Mouse (Mus musculus) activated CD4-positive, CD25-positive, alpha-beta regulatory T cell, adult 4 months (primary cell): ENCODE data around the gene Gulp1. TPM values are rescaled to one million over a fixed set of nuclear protein-coding genes. Genes with fewer than 3 reads are reported as not detected.

Experiments
- ATAC-seq: one replicate; pipeline ENCODE4 v1.8.0; 2017
- polyA plus RNA-seq, 2 experiments: library from polyadenylated mRNA; unstranded; fragments of 100-300 nt; shearing (Covaris generic); gene quantifications; one replicate each; pipeline ENCODE4 v1.2.1; 2017

Gene Gulp1
- not detected for polyA plus RNA-seq

GRCm38 (mm10) chr1:44551461-44552370 lies at the start of gene Gulp1:
Gene Gulp1 (plus strand): TSS chr1:44551511.
- ATAC-seq = no peak

- no peak for ATAC-seq
Observed at GRCm38 (mm10) chr1:44550261-44550660, 1.1 kb upstream of the Gulp1 start.

GRCm38 (mm10) chr1:44552371-44552841 lies 1.1 kb downstream of the Gulp1 start:
- no peak for ATAC-seq

GRCm38 (mm10) chr1:44553166-44553898 lies 2.0 kb downstream of the Gulp1 start:
- no peak for ATAC-seq

GRCm38 (mm10) chr1:44567431-44567830 lies 16.1 kb downstream of the Gulp1 start:
- no peak for ATAC-seq

GRCm38 (mm10) chr1:44568296-44568695 lies 17.0 kb downstream of the Gulp1 start:
- no peak for ATAC-seq

- ATAC-seq = no peak
Observed at GRCm38 (mm10) chr1:44576001-44576400, 24.7 kb downstream of the Gulp1 start.

GRCm38 (mm10) chr1:44576610-44577009 lies 25.3 kb downstream of the Gulp1 start:
- no peak for ATAC-seq

- no peak for ATAC-seq
Observed at GRCm38 (mm10) chr1:44580390-44580789, 29.1 kb downstream of the Gulp1 start.

- no peak for ATAC-seq
Observed at GRCm38 (mm10) chr1:44584886-44585385, 33.6 kb downstream of the Gulp1 start.

GRCm38 (mm10) chr1:44591742-44592141 lies 40.4 kb downstream of the Gulp1 start:
- ATAC-seq = no peak

GRCm38 (mm10) chr1:44593109-44593508 lies 41.8 kb downstream of the Gulp1 start:
- ATAC-seq = no peak

- no peak for ATAC-seq
Observed at GRCm38 (mm10) chr1:44598312-44598711, 47.0 kb downstream of the Gulp1 start.

GRCm38 (mm10) chr1:44613294-44614041 lies 62.2 kb downstream of the Gulp1 start:
- no peak for ATAC-seq

GRCm38 (mm10) chr1:44618751-44619150 lies 67.4 kb downstream of the Gulp1 start:
- no peak for ATAC-seq

GRCm38 (mm10) chr1:44634481-44634880 lies 83.2 kb downstream of the Gulp1 start:
- ATAC-seq = no peak

- ATAC-seq = no peak
Observed at GRCm38 (mm10) chr1:44645678-44646276, 94.5 kb downstream of the Gulp1 start.

- ATAC-seq = no peak
Observed at GRCm38 (mm10) chr1:44678974-44679373, 127.7 kb downstream of the Gulp1 start.

GRCm38 (mm10) chr1:44679415-44679814 lies 128.1 kb downstream of the Gulp1 start:
- no peak for ATAC-seq

GRCm38 (mm10) chr1:44682556-44682955 lies 131.2 kb downstream of the Gulp1 start:
- ATAC-seq = no peak

GRCm38 (mm10) chr1:44683723-44684122 lies 132.4 kb downstream of the Gulp1 start:
- no peak for ATAC-seq

- no peak for ATAC-seq
Observed at GRCm38 (mm10) chr1:44720785-44721410, 169.6 kb downstream of the Gulp1 start.
